Mouse (Mus musculus): ENCODE data around the gene Olfr574. TPM values are rescaled to one million over a fixed set of nuclear protein-coding genes. Genes with fewer than 3 reads are reported as not detected.

Olfr574 gene
- not detected in 2 replicates for total RNA-seq (2015)
- not detected in 2 replicates for total RNA-seq (2017)

GRCm38 (mm10) chr7:102948167-102948566 is at the start of gene Olfr574:
Olfr574 (plus strand) TSS chr7:102948467.
- no peak for ATAC-seq (ENCODE audit: poor library complexity, severe bottlenecking)

- no peak for ATAC-seq (ENCODE audit: poor library complexity, severe bottlenecking)
Observed at GRCm38 (mm10) chr7:102915261-102915660, 33.0 kb upstream of the Olfr574 start.

GRCm38 (mm10) chr7:102916405-102916804 is 31.9 kb upstream of the Olfr574 start:
- ATAC-seq (ENCODE audit: poor library complexity, severe bottlenecking): no peak

DNA sequence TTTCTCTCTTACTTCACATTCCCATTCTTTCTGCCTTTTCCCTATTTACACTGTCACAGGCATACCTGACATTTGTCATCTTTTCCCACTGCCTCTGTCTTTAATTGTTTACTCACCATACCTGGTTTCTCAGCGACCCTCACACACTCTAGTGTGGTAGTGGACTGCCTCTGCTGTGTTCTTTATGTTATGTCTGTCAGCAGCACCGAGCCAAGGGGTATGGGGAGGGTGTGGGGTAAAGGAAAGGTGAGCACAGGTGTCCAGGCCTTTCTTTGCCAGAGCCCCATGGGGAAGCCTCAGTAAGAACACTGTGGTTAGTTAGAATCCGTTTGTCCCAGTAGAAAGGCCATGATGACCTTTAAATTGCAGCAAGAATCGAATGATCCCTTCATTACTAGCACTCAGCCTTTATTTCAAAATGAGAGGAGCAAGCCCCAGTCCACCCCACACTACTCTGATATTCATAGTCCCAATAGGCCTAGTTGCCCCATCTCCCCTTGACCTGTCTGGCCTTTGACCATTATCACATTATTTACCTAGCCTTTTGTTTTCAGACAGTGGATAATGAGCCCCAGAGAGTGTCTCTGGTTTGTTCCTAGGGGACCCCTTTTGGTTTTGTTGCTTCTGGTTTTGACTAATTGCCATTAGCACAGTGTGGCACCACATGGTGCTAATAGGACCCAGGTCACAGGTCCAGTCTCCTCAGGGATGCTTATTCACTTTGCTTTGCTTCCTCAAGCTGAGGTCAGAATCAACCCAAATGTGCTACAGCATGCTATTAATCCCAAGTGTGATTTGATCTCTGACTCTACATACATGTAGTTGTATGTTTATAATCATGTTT is 31.0 kb upstream of the Olfr574 start, which contains the start of gene Olfr571:
Gene Olfr571 (minus strand): TSS at position 505 of the 844 bp plus-strand sequence.
- ATAC-seq (ENCODE audit: poor library complexity, severe bottlenecking): no peak

DNA sequence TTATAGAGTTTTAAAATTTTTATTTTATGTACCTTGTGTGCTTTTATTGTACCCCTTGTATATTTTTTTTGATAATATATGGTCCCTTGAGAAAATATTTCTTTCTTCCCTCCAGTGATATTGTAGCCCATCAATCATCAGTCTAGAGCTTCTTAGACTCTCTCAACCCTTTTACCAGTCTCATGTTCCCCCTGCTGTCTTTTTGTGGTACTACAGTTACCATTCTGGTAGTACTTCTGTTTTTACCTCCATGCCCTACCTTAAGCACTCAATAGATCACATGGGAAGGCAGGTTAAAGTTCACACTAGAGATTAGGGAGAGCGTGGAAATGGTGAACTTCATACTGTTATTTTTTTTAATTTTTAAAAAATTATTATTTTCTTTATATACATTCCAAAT is 28.6 kb upstream of the Olfr574 start:
- peak; percentile 51; the same call in 1 of the 2 replicates for ATAC-seq (ENCODE audit: poor library complexity, severe bottlenecking)

DNA sequence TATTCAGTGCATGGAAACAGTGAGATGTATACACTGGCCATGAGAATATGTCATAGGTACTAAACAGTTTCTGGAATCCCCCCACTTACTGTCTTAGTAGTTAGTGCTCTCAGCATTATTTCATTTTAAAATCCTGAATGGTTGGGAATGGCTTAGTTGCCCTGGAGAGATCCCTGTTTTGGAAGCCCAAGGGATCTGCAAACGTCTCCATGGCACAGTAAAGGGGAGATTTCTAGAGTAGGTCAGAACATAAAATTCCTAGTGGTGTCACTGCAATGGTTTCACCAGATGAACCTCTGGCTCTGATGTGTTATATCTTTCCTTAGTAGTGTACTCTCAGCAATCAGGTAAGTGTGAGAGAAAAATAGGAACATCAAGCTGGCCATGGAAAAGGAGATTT is 24.2 kb upstream of the Olfr574 start, which contains the start of gene Olfr572:
Gene Olfr572 (plus strand): TSS at position 301 of the 400 bp plus-strand sequence.
- ATAC-seq (ENCODE audit: poor library complexity, severe bottlenecking): no peak

GRCm38 (mm10) chr7:102927105-102927504 is 21.2 kb upstream of the Olfr574 start:
- peak; percentile 69 for ATAC-seq (ENCODE audit: poor library complexity, severe bottlenecking)

DNA sequence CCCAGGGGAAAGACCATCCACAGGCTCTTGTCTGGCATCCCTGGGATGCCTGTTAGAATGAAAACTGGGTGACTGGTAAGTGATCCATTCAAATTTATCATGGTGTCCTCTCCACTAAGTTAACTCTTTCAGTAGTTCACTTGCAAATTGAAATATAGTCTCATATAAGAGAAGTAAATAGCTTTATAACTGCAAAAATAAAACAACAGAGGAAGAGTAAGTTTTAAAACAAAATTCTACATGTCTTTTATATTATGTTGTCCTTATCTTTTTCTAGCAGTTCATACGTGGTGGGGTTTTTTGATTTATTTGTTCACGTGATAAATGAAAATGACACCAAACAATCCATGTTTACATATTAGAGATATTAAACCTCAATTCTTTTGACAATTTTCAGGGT is 5.8 kb upstream of the Olfr574 start, which contains the start of gene Olfr573-ps1:
Gene Olfr573-ps1 (minus strand): TSS at position 101 of the 400 bp plus-strand sequence.
- ATAC-seq (ENCODE audit: poor library complexity, severe bottlenecking): no peak

GRCm38 (mm10) chr7:102943417-102943816 is 4.8 kb upstream of the Olfr574 start:
- ATAC-seq (ENCODE audit: poor library complexity, severe bottlenecking): no peak

DNA sequence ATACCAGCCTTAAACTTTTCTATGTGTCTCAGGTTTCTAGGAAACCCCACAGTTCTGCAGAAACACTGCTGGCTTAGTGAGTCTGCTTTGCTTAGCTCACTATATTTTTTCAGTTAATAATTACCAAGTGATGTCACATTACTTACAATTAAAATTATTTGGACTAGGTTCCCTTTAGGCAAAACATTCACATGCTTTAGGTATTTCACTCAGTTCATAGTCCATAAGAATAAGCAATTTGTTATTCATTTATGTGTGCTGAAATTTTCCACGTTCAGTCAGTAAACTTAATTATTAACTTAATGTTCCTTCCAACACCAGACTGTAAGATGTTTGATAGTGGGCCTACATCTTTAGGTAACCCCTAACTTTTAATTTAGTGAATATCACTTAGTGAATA is 2.5 kb downstream of the Olfr574 start:
- ATAC-seq (ENCODE audit: poor library complexity, severe bottlenecking): no peak

- no peak for ATAC-seq (ENCODE audit: poor library complexity, severe bottlenecking)
Observed at GRCm38 (mm10) chr7:102958137-102958536, 9.9 kb downstream of the Olfr574 start.

GRCm38 (mm10) chr7:102958593-102958992 is 10.3 kb downstream of the Olfr574 start, which contains the start of gene Olfr575:
Olfr575 (minus strand) TSS chr7:102958775.
- ATAC-seq (ENCODE audit: poor library complexity, severe bottlenecking): no peak

- ATAC-seq (ENCODE audit: poor library complexity, severe bottlenecking): no peak
Observed at GRCm38 (mm10) chr7:102962360-102962759, 14.1 kb downstream of the Olfr574 start, which contains the start of gene Olfr576. Olfr576 (plus strand) TSS chr7:102962660.

- ATAC-seq (ENCODE audit: poor library complexity, severe bottlenecking): no peak
Observed at GRCm38 (mm10) chr7:102974399-102974798, 26.1 kb downstream of the Olfr574 start.

- no peak for ATAC-seq (ENCODE audit: poor library complexity, severe bottlenecking)
Observed at GRCm38 (mm10) chr7:102975843-102976242, 27.6 kb downstream of the Olfr574 start, which contains the start of gene Olfr577. Olfr577 (minus strand) TSS chr7:102975943.

DNA sequence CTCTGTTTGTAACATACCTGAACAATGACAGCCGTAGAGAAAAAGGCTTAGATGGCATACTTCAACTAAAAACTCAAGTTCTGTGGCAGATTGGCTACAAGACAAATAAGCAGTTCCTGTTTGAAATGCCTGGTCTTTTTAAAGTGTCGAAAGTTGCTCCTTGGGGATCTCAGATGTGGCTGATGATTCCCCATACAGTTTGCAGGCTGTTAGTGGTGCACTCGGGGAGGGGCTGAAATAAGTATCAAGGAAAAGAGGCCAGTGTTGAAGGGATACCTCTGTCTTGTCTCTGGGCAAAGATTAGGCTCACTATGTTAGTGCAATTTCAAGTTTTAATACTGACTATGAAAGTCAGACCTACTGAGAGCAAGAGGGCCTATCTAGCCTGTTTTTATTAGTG is 41.0 kb downstream of the Olfr574 start, which contains the start of gene Olfr578:
Gene Olfr578 (minus strand): TSS at position 101 of the 400 bp plus-strand sequence.
- no peak for ATAC-seq (ENCODE audit: poor library complexity, severe bottlenecking)

Other genes with a start within 250 kb of the Olfr574 start
- not detected in 2 replicates for gene Olfr558, start 246.3 kb upstream of the Olfr574 start, total RNA-seq (2015)
- not detected in 2 replicates for gene Olfr558, start 246.3 kb upstream of the Olfr574 start, total RNA-seq (2017)
- not detected in 2 replicates for gene Olfr33, start 229.4 kb upstream of the Olfr574 start, total RNA-seq (2015)
- gene Olfr33, start 229.4 kb upstream of the Olfr574 start, total RNA-seq (2017): not detected in 2 replicates
- not detected in 2 replicates for gene Olfr559, start 221.0 kb upstream of the Olfr574 start, total RNA-seq (2015)
- not detected in 2 replicates for gene Olfr559, start 221.0 kb upstream of the Olfr574 start, total RNA-seq (2017)
- not detected in 2 replicates for gene Olfr560, start 189.1 kb upstream of the Olfr574 start, total RNA-seq (2015)
- not detected in 2 replicates for gene Olfr560, start 189.1 kb upstream of the Olfr574 start, total RNA-seq (2017)
- not detected in 2 replicates for gene Olfr78, start 189.0 kb upstream of the Olfr574 start, total RNA-seq (2015)
- not detected in 2 replicates for gene Olfr78, start 189.0 kb upstream of the Olfr574 start, total RNA-seq (2017)
- not detected in 2 replicates for gene Olfr561, start 177.2 kb upstream of the Olfr574 start, total RNA-seq (2015)
- gene Olfr561, start 177.2 kb upstream of the Olfr574 start, total RNA-seq (2017): not detected in 2 replicates
- not detected in 2 replicates for gene Olfr564, start 145.0 kb upstream of the Olfr574 start, total RNA-seq (2015)
- gene Olfr564, start 145.0 kb upstream of the Olfr574 start, total RNA-seq (2017): not detected in 2 replicates
- not detected in 2 replicates for gene Olfr566, start 89.7 kb upstream of the Olfr574 start, total RNA-seq (2015)
- not detected in 2 replicates for gene Olfr566, start 89.7 kb upstream of the Olfr574 start, total RNA-seq (2017)
- not detected in 2 replicates for gene Olfr568, start 71.3 kb upstream of the Olfr574 start, total RNA-seq (2015)
- not detected in 2 replicates for gene Olfr568, start 71.3 kb upstream of the Olfr574 start, total RNA-seq (2017)
- not detected in 2 replicates for gene Olfr569, start 57.6 kb upstream of the Olfr574 start, total RNA-seq (2015)
- gene Olfr569, start 57.6 kb upstream of the Olfr574 start, total RNA-seq (2017): not detected in 2 replicates
- gene Olfr570, start 53.9 kb upstream of the Olfr574 start, total RNA-seq (2015): not detected in 2 replicates
- gene Olfr570, start 53.9 kb upstream of the Olfr574 start, total RNA-seq (2017): not detected in 2 replicates
- gene Olfr571, start 30.9 kb upstream of the Olfr574 start, total RNA-seq (2015): not detected in 2 replicates
- not detected in 2 replicates for gene Olfr571, start 30.9 kb upstream of the Olfr574 start, total RNA-seq (2017)
- gene Olfr572, start 24.1 kb upstream of the Olfr574 start, total RNA-seq (2015): not detected in 2 replicates
- not detected in 2 replicates for gene Olfr572, start 24.1 kb upstream of the Olfr574 start, total RNA-seq (2017)
- not detected in 2 replicates for gene Olfr573-ps1, start 5.9 kb upstream of the Olfr574 start, total RNA-seq (2015)
- not detected in 2 replicates for gene Olfr573-ps1, start 5.9 kb upstream of the Olfr574 start, total RNA-seq (2017)
- not detected in 2 replicates for gene Olfr575, start 10.3 kb downstream of the Olfr574 start, total RNA-seq (2015)
- gene Olfr575, start 10.3 kb downstream of the Olfr574 start, total RNA-seq (2017): not detected in 2 replicates
- gene Olfr576, start 14.2 kb downstream of the Olfr574 start, total RNA-seq (2015): not detected in 2 replicates
- gene Olfr576, start 14.2 kb downstream of the Olfr574 start, total RNA-seq (2017): not detected in 2 replicates
- not detected in 2 replicates for gene Olfr577, start 27.5 kb downstream of the Olfr574 start, total RNA-seq (2015)
- not detected in 2 replicates for gene Olfr577, start 27.5 kb downstream of the Olfr574 start, total RNA-seq (2017)
- not detected in 2 replicates for gene Olfr578, start 40.9 kb downstream of the Olfr574 start, total RNA-seq (2015)
- gene Olfr578, start 40.9 kb downstream of the Olfr574 start, total RNA-seq (2017): not detected in 2 replicates
- not detected in 2 replicates for gene Olfr582, start 89.6 kb downstream of the Olfr574 start, total RNA-seq (2015)
- not detected in 2 replicates for gene Olfr582, start 89.6 kb downstream of the Olfr574 start, total RNA-seq (2017)
- gene Olfr583, start 102.8 kb downstream of the Olfr574 start, total RNA-seq (2015): not detected in 2 replicates
- not detected in 2 replicates for gene Olfr583, start 102.8 kb downstream of the Olfr574 start, total RNA-seq (2017)
- gene Olfr584, start 133.4 kb downstream of the Olfr574 start, total RNA-seq (2015): not detected in 2 replicates
- gene Olfr584, start 133.4 kb downstream of the Olfr574 start, total RNA-seq (2017): not detected in 2 replicates
- gene Olfr585, start 149.3 kb downstream of the Olfr574 start, total RNA-seq (2015): not detected in 2 replicates
- gene Olfr585, start 149.3 kb downstream of the Olfr574 start, total RNA-seq (2017): not detected in 2 replicates
- not detected in 2 replicates for gene Olfr586, start 177.2 kb downstream of the Olfr574 start, total RNA-seq (2015)
- not detected in 2 replicates for gene Olfr586, start 177.2 kb downstream of the Olfr574 start, total RNA-seq (2017)
- not detected in 2 replicates for gene Olfr588-ps1, start 192.4 kb downstream of the Olfr574 start, total RNA-seq (2015)
- gene Olfr588-ps1, start 192.4 kb downstream of the Olfr574 start, total RNA-seq (2017): not detected in 2 replicates
- not detected in 2 replicates for gene Olfr589, start 207.9 kb downstream of the Olfr574 start, total RNA-seq (2015)
- gene Olfr589, start 207.9 kb downstream of the Olfr574 start, total RNA-seq (2017): not detected in 2 replicates
- gene Olfr591, start 229.9 kb downstream of the Olfr574 start, total RNA-seq (2015): not detected in 2 replicates
- not detected in 2 replicates for gene Olfr591, start 229.9 kb downstream of the Olfr574 start, total RNA-seq (2017)
- gene Olfr592, start 236.3 kb downstream of the Olfr574 start, total RNA-seq (2015): not detected in 2 replicates
- not detected in 2 replicates for gene Olfr592, start 236.3 kb downstream of the Olfr574 start, total RNA-seq (2017)